Mouse (Mus musculus) hindbrain, postnatal 0 days (tissue): ENCODE measurements around the gene Rabl6. TPM values are rescaled to one million over a fixed set of nuclear protein-coding genes. Genes with fewer than 3 reads are reported as not detected.

Source experiments
- ATAC-seq: fragments of 200-750 bp; cut with Nextera tagmentation; 2 replicates; pipeline ENCODE4 v1.8.0; 2017; ENCODE audit warnings: mild to moderate bottlenecking, moderate TSS enrichment, moderate library complexity
- DNase-seq: peaks from one replicate; pipeline ENCODE4 v3.0.0-alpha.2; 2015; ENCODE audit warnings: low spot score
- H3K27ac ChIP-seq: fragments of 300-500 bp; sonication (generic); 2 replicates; pipeline ENCODE4 v1.5.1; 2014; ENCODE audit warnings: mild to moderate bottlenecking
- H3K27me3 ChIP-seq: fragments of 300-500 bp; sonication (generic); 2 replicates; pipeline ENCODE4 v1.6.1; 2014; ENCODE audit warnings: low read length, mixed read lengths; ENCODE audit not compliant: insufficient read depth
- H3K36me3 ChIP-seq: fragments of 300-500 bp; sonication (generic); 2 replicates; pipeline ENCODE4 v1.6.1; 2014; ENCODE audit warnings: low read length, mixed read lengths; ENCODE audit not compliant: insufficient read depth
- H3K4me1 ChIP-seq: fragments of 300-500 bp; sonication (generic); 2 replicates; pipeline ENCODE4 v1.6.1; 2014; ENCODE audit warnings: antibody characterized with exemption, low read length, mixed read lengths; ENCODE audit not compliant: insufficient read depth
- H3K4me2 ChIP-seq: fragments of 300-500 bp; sonication (generic); 2 replicates; pipeline ENCODE4 v1.6.1; 2014; ENCODE audit warnings: low read depth, mild to moderate bottlenecking, low read length, moderate library complexity, mixed read lengths
- H3K4me3 ChIP-seq: fragments of 300-500 bp; sonication (generic); 2 replicates; pipeline ENCODE4 v1.5.1; 2014; ENCODE audit warnings: low read length
- H3K9ac ChIP-seq: fragments of 300-500 bp; sonication (generic); replicated peaks from 2 replicates; pipeline ENCODE4 v1.6.1; 2014; ENCODE audit warnings: mild to moderate bottlenecking, low read length, moderate library complexity, mixed read lengths
- H3K9me3 ChIP-seq: fragments of 300-500 bp; sonication (generic); 2 replicates; pipeline ENCODE4 v1.6.1; 2016; ENCODE audit warnings: low read length, mixed read lengths
- CTCF ChIP-seq: IDR thresholded peaks from 2 replicates; pipeline ENCODE4 v1.5.1; 2016; ENCODE audit warnings: antibody characterized with exemption, control low read depth, low read depth
- WGBS: fragments of 180-500 bp; shearing (Covaris S2); extraction: QIAGEN DNeasy Blood & Tissue Kit; methylation state at CpG from one replicate; pipeline ENCODE4 v1.1.7; 2014; 5-methylcytosine and 5-hydroxymethylcytosine counted together
- polyA plus RNA-seq: library from polyadenylated mRNA; unstranded; fragments of >200 nt; fragmentation: Nextera tagmentation; extraction: Ambion mirVana; gene quantifications from 2 replicates; pipeline ENCODE4 v1.2.1, GENCODE M21; 2015
- total RNA-seq: library from RNA; depleted of rRNA; stranded (reverse); fragments of >200 nt; gene quantifications from 2 replicates; pipeline ENCODE4 v1.2.3, GENCODE M21; 2014

Gene Rabl6
- total and polyA plus RNA-seq, 2 experiments from 2014 or later, result 53.0 to 71.8 TPM

DNA sequence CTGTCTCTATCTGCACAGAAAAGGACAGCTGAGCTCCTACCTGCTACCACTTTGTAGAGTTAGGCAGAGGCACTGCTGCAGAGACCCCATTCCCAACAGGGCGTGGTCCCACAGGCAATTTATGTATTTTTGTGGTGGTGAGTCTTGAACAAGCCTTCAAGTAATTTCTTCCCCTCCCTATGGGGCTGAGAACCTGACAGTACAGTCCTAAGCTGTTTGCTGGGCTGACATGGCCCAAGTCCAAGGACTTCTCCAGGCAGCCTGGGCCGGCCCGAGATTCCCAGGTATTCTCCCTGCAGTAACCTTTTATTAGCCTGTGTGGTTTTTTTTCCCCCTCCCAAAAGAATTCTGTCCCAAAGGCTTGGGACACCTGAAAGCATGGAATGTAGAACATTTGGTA lies 24.2 kb downstream of the Rabl6 start:
- H3K36me3 ChIP-seq, result peaks cover 8% of the 10 kb centered on the region; the same call in 1 of the 2 replicates
- 87% methylated on average over 3 of the region's 3 CpGs for WGBS
- peaks cover 31% of the 10 kb centered on the region for H3K4me1 ChIP-seq
- ATAC-seq (no peak), DNase-seq (no peak)
- H3K4me3 ChIP-seq, result no peak overlapping the region
- H3K9ac ChIP-seq, result no peak overlapping the region
- peaks cover 10% of the 10 kb centered on the region for H3K27me3 ChIP-seq
- no peak overlapping the region for H3K4me2 ChIP-seq
- TF ChIP-seq CTCF, result no peak
- no peaks in the 10 kb centered on the region for H3K9me3 ChIP-seq
- H3K27ac ChIP-seq, result no peak overlapping the region

- H3K27ac ChIP-seq, result 0 out of 2 replicates have a peak overlapping the region, but pooled peaks have one; percentile 81
- 63% methylated on average over 4 of the region's 4 CpGs for WGBS
Measured at GRCm38 (mm10) chr2:25583571-25583970, 24.8 kb downstream of the Rabl6 start.

GRCm38 (mm10) chr2:25583120-25583481 lies 25.2 kb downstream of the Rabl6 start:
- DNase-seq (no peak), ATAC-seq (no peak)
- 0 out of 2 replicates have a peak overlapping the region, but pooled peaks have one; percentile 24 for H3K9ac ChIP-seq
- no peak overlapping the region for H3K4me2 ChIP-seq
- no peak overlapping the region for H3K4me3 ChIP-seq
- 59% methylated on average over 6 of the region's 6 CpGs for WGBS
- peaks cover 31% of the 10 kb centered on the region for H3K4me1 ChIP-seq
- peak overlapping the region; percentile 81 for H3K27ac ChIP-seq
- H3K27me3 ChIP-seq, result peaks cover 20% of the 10 kb centered on the region
- no peaks in the 10 kb centered on the region for H3K9me3 ChIP-seq
- peaks cover 12% of the 10 kb centered on the region; the same call in 1 of the 2 replicates for H3K36me3 ChIP-seq
- no peak for TF ChIP-seq CTCF

More at GRCm38 (mm10) chr2:25583571-25583970, 24.8 kb downstream of the Rabl6 start:
- ATAC-seq, result no peak
- Histone ChIP-seq H3K4me2 (no peak overlapping the region), H3K36me3 (peaks cover 8% of the 10 kb centered on the region; the same call in 1 of the 2 replicates), H3K9me3 (no peaks in the 10 kb centered on the region), H3K4me3 (no peak overlapping the region), H3K27me3 (peaks cover 16% of the 10 kb centered on the region), H3K9ac (0 out of 2 replicates have a peak overlapping the region, but pooled peaks have one; percentile 24), H3K4me1 (peaks cover 31% of the 10 kb centered on the region)
- TF ChIP-seq CTCF, result no peak
- no peak for DNase-seq

- Histone ChIP-seq H3K4me3 (no peak overlapping the region), H3K27ac (peak overlapping the region; percentile 81), H3K4me1 (peaks cover 31% of the 10 kb centered on the region), H3K36me3 (peaks cover 13% of the 10 kb centered on the region; the same call in 1 of the 2 replicates), H3K4me2 (peak overlapping the region; percentile 82; the same call in 1 of the 2 replicates), H3K9me3 (no peaks in the 10 kb centered on the region), H3K27me3 (peaks cover 23% of the 10 kb centered on the region), H3K9ac (peak overlapping the region; percentile 24; the same call in 1 of the 2 replicates)
- ATAC-seq, result peak; percentile 50
- 35% methylated on average over 12 of the region's 12 CpGs for WGBS
- DNase-seq, result peak; percentile 82
- TF ChIP-seq CTCF, result peak; percentile 28; the same call in 1 of the 2 replicates
Measured at GRCm38 (mm10) chr2:25582466-25583119, 25.7 kb downstream of the Rabl6 start.

- Histone ChIP-seq H3K27ac (peak overlapping the region; percentile 81), H3K9me3 (no peaks in the 10 kb centered on the region), H3K4me1 (peaks cover 31% of the 10 kb centered on the region), H3K9ac (peak overlapping the region; percentile 24), H3K4me3 (peak overlapping the region; percentile 48), H3K36me3 (peaks cover 13% of the 10 kb centered on the region; the same call in 1 of the 2 replicates), H3K27me3 (peaks cover 30% of the 10 kb centered on the region), H3K4me2 (peak overlapping the region; percentile 82)
- 15% methylated on average over 6 of the region's 6 CpGs for WGBS
- ATAC-seq (peak; percentile 13), DNase-seq (peak; percentile 65)
- TF ChIP-seq CTCF, result no peak
Measured at GRCm38 (mm10) chr2:25581901-25582301, 26.4 kb downstream of the Rabl6 start.

- Histone ChIP-seq H3K9ac (peak within 1 kb of the TSS; percentile 64), H3K9me3 (no peaks in the 10 kb centered on the region), H3K27ac (peak within 1 kb of the TSS; percentile 81), H3K4me1 (peaks cover 31% of the 10 kb centered on the region), H3K27me3 (peaks cover 34% of the 10 kb centered on the region), H3K4me2 (peak within 1 kb of the TSS; percentile 82), H3K4me3 (peak within 1 kb of the TSS; percentile 48), H3K36me3 (peaks cover 17% of the 10 kb centered on the region; the same call in 1 of the 2 replicates)
- TF ChIP-seq CTCF, result peak; percentile 96
- peak; percentile 81 for ATAC-seq
- WGBS, result 3% methylated on average over 19 of the region's 19 CpGs
- peak; percentile 85 for DNase-seq
Measured at GRCm38 (mm10) chr2:25581294-25581864, 26.9 kb downstream of the Rabl6 start, which contains the start of gene Ajm1. Gene Ajm1 (minus strand): TSS chr2:25581757.
